Mouse (Mus musculus): ENCODE data around the gene Ppp1r14d.

GRCm38 (mm10) chr2:119240819-119241186, 11.1 kb upstream of the Ppp1r14d start:
- TF ChIP-seq GATA1 (IDR thresholded peaks at IDR 0.05; ENCODE audit: low read length) (no peak), TAL1 (IDR thresholded peaks at IDR 0.05; ENCODE audit: low read length) (no peak)

Data from erythroblast, embryonic 14.5 days (primary cell).